Mouse (Mus musculus) heart, adult 18-20 months (tissue): Measurements from ENCODE around the gene Vps13c. TPM values are rescaled to one million over a fixed set of nuclear protein-coding genes. Genes with fewer than 3 reads are reported as not detected.

Experiments used
- DNase-seq, 2 experiments: peaks; one replicate each; pipeline ENCODE4 v3.0.0; 2021 to 2022; ENCODE audit warnings: mixed read lengths in 1 of 2
- long read RNA-seq, 2 experiments: library from polyadenylated mRNA; stranded (forward); transcript quantifications; one replicate each; pipeline ENCODE4 v2.0.0; 2021
- total RNA-seq, 2 experiments: library from RNA; stranded (reverse); gene quantifications; 2 replicates each; pipeline ENCODE4 v1.2.3; 2021

The Vps13c gene
- 10 to 100 TPM; 48.4 to 50.0 TPM for total RNA-seq
- long read RNA-seq, experiment 1, partial matches to known transcripts: 2 of 2 reads
- long read RNA-seq, experiment 1, other reads (novel, unspliced or antisense): 0 of 2 reads
- long read RNA-seq, experiment 2: 0 reads

GRCm38 (mm10) chr9:67839981-67840859 is at the start of gene Vps13c:
Vps13c (plus strand) TSS chr9:67840396.
- DNase-seq: peak; percentile 85 to 89

- no peak for DNase-seq
Measured at GRCm38 (mm10) chr9:67792405-67792804, 47.8 kb upstream of the Vps13c start.

- no peak for DNase-seq
Measured at GRCm38 (mm10) chr9:67793501-67793900, 46.7 kb upstream of the Vps13c start.

- no peak for DNase-seq
Measured at GRCm38 (mm10) chr9:67794216-67794615, 46.0 kb upstream of the Vps13c start.

- DNase-seq: no peak
Measured at GRCm38 (mm10) chr9:67794668-67795067, 45.5 kb upstream of the Vps13c start.

- no peak for DNase-seq
Measured at GRCm38 (mm10) chr9:67795205-67795675, 45.0 kb upstream of the Vps13c start.

- no peak for DNase-seq
Measured at GRCm38 (mm10) chr9:67799078-67799819, 40.9 kb upstream of the Vps13c start.

GRCm38 (mm10) chr9:67802241-67802640 is 38.0 kb upstream of the Vps13c start:
- peak; percentile 14 to 79 for DNase-seq

GRCm38 (mm10) chr9:67807000-67807399 is 33.2 kb upstream of the Vps13c start:
- DNase-seq: no peak

GRCm38 (mm10) chr9:67810527-67810926 is 29.7 kb upstream of the Vps13c start:
- DNase-seq: peak in 1 of 2 experiments; percentile 29

GRCm38 (mm10) chr9:67811116-67811515 is 29.1 kb upstream of the Vps13c start:
- DNase-seq: peak; percentile 24 to 52

- DNase-seq: peak; percentile 51 to 52
Measured at GRCm38 (mm10) chr9:67813171-67813570, 27.0 kb upstream of the Vps13c start.

GRCm38 (mm10) chr9:67813665-67814337 is 26.4 kb upstream of the Vps13c start:
- peak; percentile 88 for DNase-seq

- DNase-seq: no peak
Measured at GRCm38 (mm10) chr9:67816172-67816928, 23.8 kb upstream of the Vps13c start.

GRCm38 (mm10) chr9:67817898-67818667 is 22.1 kb upstream of the Vps13c start:
- peak; percentile 40 to 58 for DNase-seq

GRCm38 (mm10) chr9:67818668-67818950 is 21.6 kb upstream of the Vps13c start:
- DNase-seq: no peak

GRCm38 (mm10) chr9:67823131-67823530 is 17.1 kb upstream of the Vps13c start:
- no peak for DNase-seq

GRCm38 (mm10) chr9:67825527-67825926 is 14.7 kb upstream of the Vps13c start:
- no peak for DNase-seq

GRCm38 (mm10) chr9:67828182-67828581 is 12.0 kb upstream of the Vps13c start:
- peak; percentile 57 to 86 for DNase-seq

- DNase-seq: peak; percentile 27 to 45
Measured at GRCm38 (mm10) chr9:67830411-67831358, 9.5 kb upstream of the Vps13c start.
